Mouse (Mus musculus): ENCODE data around the gene Ly86.

- TF ChIP-seq CTCF (IDR thresholded peaks at IDR 0.05 in 2 of 3, conservative IDR thresholded peaks at IDR 0.05 in 1 of 3; ENCODE audit: control insufficient read depth in 1 of 3, insufficient read depth in 1 of 3, low read depth in 2 of 3, low read length in 3 of 3, poor library complexity in 1 of 3, severe bottlenecking in 1 of 3) (no peak), CHD2 (IDR thresholded peaks at IDR 0.05; ENCODE audit: low read length) (no peak), USF1 (IDR thresholded peaks at IDR 0.05; ENCODE audit: low read depth, low read length) (no peak), KAT2A (conservative IDR thresholded peaks at IDR 0.05; ENCODE audit: low read depth, low read length) (no peak), TCF12 (IDR thresholded peaks at IDR 0.05; ENCODE audit: low read depth, low read length) (no peak), POLR2A (IDR thresholded peaks at IDR 0.05; ENCODE audit: control insufficient read depth in 1 of 2, insufficient read depth in 1 of 2, low read depth in 1 of 2, low read length in 2 of 2, poor library complexity in 1 of 2) (no peak), GABPA (IDR thresholded peaks at IDR 0.05; ENCODE audit: low read depth, low read length) (no peak), BHLHE40 (IDR thresholded peaks at IDR 0.05; ENCODE audit: borderline replicate concordance, low read depth, low read length) (no peak), MXI1 (IDR thresholded peaks at IDR 0.05; ENCODE audit: low read depth, low read length) (no peak)
Measured at GRCm38 (mm10) chr13:37459022-37459421, 114.0 kb downstream of the Ly86 start.

Measured in MEL (cell line).